Comparison of ENCODE assay signal across 8 mouse cellular contexts in genomic region chr19:23901177-23901576, GRCm38 (mm10).
A peak's percentile ranks its signal among the peaks of the same experiment; 100 is the strongest.
DNase-seq lines count a peak whose midpoint lies in the region; TF ChIP-seq lines count a peak whose summit lies in the region.
"Had no signal": no experiment of that assay in that cellular context is flagged by ENCODE, and none has a peak within 500 bp of the region (broad histone marks: within the 10 kb centered on the region; RNA-seq: fewer than 3 reads in every experiment).

No protein-coding gene starts in this region.

- DNase-seq in left cerebral cortex, adult 2 months (ENCODE audit: extremely low spot score in 1 of 2, low spot score in 2 of 2): no peak
- no peak for DNase-seq in left cerebral cortex, postnatal 25 days (ENCODE audit: low spot score in 2 of 2)
- peak; percentile 15 for DNase-seq in ES-E14 (ENCODE audit: low read depth, low spot score)
- DNase-seq in adrenal gland, postnatal 25 days: peak; percentile 56
- peak; percentile 2 for DNase-seq in induced T-regulatory cell, adult 2 months (ENCODE audit: low read depth)
- DNase-seq in retina, embryonic 14.5 days (ENCODE audit: low spot score): peak; percentile 58
- DNase-seq in left cerebral cortex, adult 9 months (ENCODE audit: low spot score in 2 of 2): no peak
- DNase-seq: liver, embryonic 13.5 days had no signal

- intact Hi-C loops in left cerebral cortex, adult 2 months (cut with DNase I): loop anchor here (2.0 kb wide), 1 partner anchor 60 kb away; no protein-coding TSS in a partner anchor
- intact Hi-C loops in left cerebral cortex, postnatal 25 days (cut with DNase I): loop anchor here (1.0 kb wide), 1 partner anchor 58 kb away; no protein-coding TSS in a partner anchor

- peak; percentile 57 for TF ChIP-seq CTCF in left cerebral cortex, adult 2 months (IDR thresholded peaks at IDR 0.05)

- H3K4me3 ChIP-seq in left cerebral cortex, adult 2 months: no peak overlapping the region
- H3K4me3 ChIP-seq in ES-E14 (ENCODE audit: insufficient read depth in 1 of 2, low read depth in 1 of 2, low read length in 2 of 2, poor library complexity in 1 of 2, severe bottlenecking in 1 of 2): no peak overlapping the region
- H3K4me3 ChIP-seq: liver, embryonic 13.5 days had no signal

- no peaks in the 10 kb centered on the region for H3K9me3 ChIP-seq in ES-E14 (ENCODE audit: control insufficient read depth, insufficient read depth, low read depth, low read length)
- H3K9me3 ChIP-seq: liver, embryonic 13.5 days had no signal

- no peaks in the 10 kb centered on the region for H3K4me1 ChIP-seq in ES-E14 (ENCODE audit: control insufficient read depth in 2 of 2, insufficient read depth in 2 of 2, low read length in 2 of 2, poor library complexity in 1 of 2)
- H3K4me1 ChIP-seq: liver, embryonic 13.5 days had no signal

- no peaks in the 10 kb centered on the region for H3K36me3 ChIP-seq in ES-E14 (ENCODE audit: control insufficient read depth, insufficient read depth, low read length, poor library complexity, severe bottlenecking)
- H3K36me3 ChIP-seq: liver, embryonic 13.5 days had no signal

- H3K27ac ChIP-seq in left cerebral cortex, adult 2 months: no peak overlapping the region
- H3K27ac ChIP-seq in ES-E14 (ENCODE audit: insufficient read depth, low read depth, low read length, poor library complexity, severe bottlenecking): no peak overlapping the region
- H3K27ac ChIP-seq: liver, embryonic 13.5 days had no signal

- in situ Hi-C loops in ES-E14 (cut with MboI; ENCODE audit: low sequenced_read_pairs in 2 of 2, unreplicated experiment in 2 of 2): no loop called here

- no peak overlapping the region for H3K9ac ChIP-seq in ES-E14 (ENCODE audit: insufficient read depth, low read depth, low read length, poor library complexity, severe bottlenecking)
- H3K9ac ChIP-seq: liver, embryonic 13.5 days had no signal

TF ChIP-seq in ES-E14, 5 proteins besides CTCF, POLR2A, EP300 and RAD21:
- TF ChIP-seq HCFC1 (IDR thresholded peaks at IDR 0.05; ENCODE audit: borderline replicate concordance, insufficient read depth, low read length) (no peak), CHD2 (IDR thresholded peaks at IDR 0.05; ENCODE audit: low read depth, low read length) (no peak), ZC3H11A (IDR thresholded peaks at IDR 0.05; ENCODE audit: borderline replicate concordance, low read depth, low read length) (no peak; the same call in 1 of the 2 replicates), ZNF384 (IDR thresholded peaks at IDR 0.05; ENCODE audit: low read depth, low read length) (no peak), MAFK (IDR thresholded peaks at IDR 0.05; ENCODE audit: insufficient read depth, low read depth, low read length) (no peak)
TF ChIP-seq in ES-E14: peak in this region for 0.

Comparison
In these comparisons a context has a peak if more than half of its experiments do, and no peak if none do; other contexts are left out.
1. DNase-seq: peak in ES-E14 (single experiment), adrenal gland, postnatal 25 days (single experiment), induced T-regulatory cell, adult 2 months (single experiment) and retina, embryonic 14.5 days (single experiment); none in left cerebral cortex, adult 2 months (0 of 2), left cerebral cortex, postnatal 25 days (0 of 2) and left cerebral cortex, adult 9 months (0 of 2).